Mouse (Mus musculus) G1E (cell line): ENCODE measurements around the gene Tmem220.

Experiments used
- CTCF ChIP-seq: IDR thresholded peaks from 2 replicates; pipeline ENCODE4 v1.5.1; 2012; ENCODE audit warnings: low read depth, low read length, inconsistent platforms, mixed read lengths
- GATA2 ChIP-seq: IDR thresholded peaks from 2 replicates; pipeline ENCODE4 v1.6.1; 2012; ENCODE audit warnings: low read depth, low read length, inconsistent platforms, borderline replicate concordance

- TF ChIP-seq CTCF (no peak), GATA2 (no peak)
These were observed 24.3 kb downstream of the Tmem220 start for GRCm38 (mm10) chr11:67049256-67049655.
